Mouse (Mus musculus) cerebellum, postnatal 4 days (tissue): ENCODE results near the gene Sart3.

Source experiments
- DNase-seq, 2 experiments: peaks; one replicate each; pipeline ENCODE4 v3.0.0; 2022; ENCODE audit warnings: low spot score in 2 of 2, mixed read lengths in 1 of 2

Sart3 gene

GRCm38 (mm10) chr5:113765641-113766526, 6.4 kb downstream of the Sart3 start:
- DNase-seq, result no peak

GRCm38 (mm10) chr5:113764426-113764825, 7.9 kb downstream of the Sart3 start:
- DNase-seq, result no peak

- DNase-seq, result no peak
Observed at GRCm38 (mm10) chr5:113761585-113761984, 10.7 kb downstream of the Sart3 start.

GRCm38 (mm10) chr5:113755347-113756030, 16.8 kb downstream of the Sart3 start:
- DNase-seq, result no peak

- no peak for DNase-seq
Observed at GRCm38 (mm10) chr5:113751521-113752157, 20.7 kb downstream of the Sart3 start.

- no peak for DNase-seq
Observed at GRCm38 (mm10) chr5:113748556-113749331, 23.6 kb downstream of the Sart3 start.

- no peak for DNase-seq
Observed at GRCm38 (mm10) chr5:113747629-113748028, 24.7 kb downstream of the Sart3 start.

GRCm38 (mm10) chr5:113737607-113738237, 34.6 kb downstream of the Sart3 start:
- no peak for DNase-seq

GRCm38 (mm10) chr5:113736522-113737164, 35.7 kb downstream of the Sart3 start:
- DNase-seq, result no peak

GRCm38 (mm10) chr5:113736113-113736502, 36.2 kb downstream of the Sart3 start:
- no peak for DNase-seq

GRCm38 (mm10) chr5:113735345-113736112, 36.8 kb downstream of the Sart3 start, which contains the start of gene Ficd:
TSS of gene Ficd (plus strand) at chr5:113735803.
- DNase-seq, result peak; percentile 76 to 93

- no peak for DNase-seq
Observed at GRCm38 (mm10) chr5:113735023-113735344, 37.3 kb downstream of the Sart3 start.

- DNase-seq, result no peak
Observed at GRCm38 (mm10) chr5:113734376-113734775, 37.9 kb downstream of the Sart3 start.

- peak in 1 of 2 experiments; percentile 70 for DNase-seq
Observed at GRCm38 (mm10) chr5:113732182-113732581, 40.1 kb downstream of the Sart3 start.

- DNase-seq, result no peak
Observed at GRCm38 (mm10) chr5:113731174-113731573, 41.1 kb downstream of the Sart3 start.

- no peak for DNase-seq
Observed at GRCm38 (mm10) chr5:113730641-113731121, 41.6 kb downstream of the Sart3 start.

GRCm38 (mm10) chr5:113728691-113729090, 43.6 kb downstream of the Sart3 start:
- no peak for DNase-seq

- peak in 1 of 2 experiments; percentile 43 for DNase-seq
Observed at GRCm38 (mm10) chr5:113728011-113728410, 44.3 kb downstream of the Sart3 start.

- no peak for DNase-seq
Observed at GRCm38 (mm10) chr5:113727238-113727637, 45.1 kb downstream of the Sart3 start.

- DNase-seq, result no peak
Observed at GRCm38 (mm10) chr5:113726618-113727017, 45.7 kb downstream of the Sart3 start.
